Mouse (Mus musculus): ENCODE data around the gene Gns.

The Gns gene

DNA sequence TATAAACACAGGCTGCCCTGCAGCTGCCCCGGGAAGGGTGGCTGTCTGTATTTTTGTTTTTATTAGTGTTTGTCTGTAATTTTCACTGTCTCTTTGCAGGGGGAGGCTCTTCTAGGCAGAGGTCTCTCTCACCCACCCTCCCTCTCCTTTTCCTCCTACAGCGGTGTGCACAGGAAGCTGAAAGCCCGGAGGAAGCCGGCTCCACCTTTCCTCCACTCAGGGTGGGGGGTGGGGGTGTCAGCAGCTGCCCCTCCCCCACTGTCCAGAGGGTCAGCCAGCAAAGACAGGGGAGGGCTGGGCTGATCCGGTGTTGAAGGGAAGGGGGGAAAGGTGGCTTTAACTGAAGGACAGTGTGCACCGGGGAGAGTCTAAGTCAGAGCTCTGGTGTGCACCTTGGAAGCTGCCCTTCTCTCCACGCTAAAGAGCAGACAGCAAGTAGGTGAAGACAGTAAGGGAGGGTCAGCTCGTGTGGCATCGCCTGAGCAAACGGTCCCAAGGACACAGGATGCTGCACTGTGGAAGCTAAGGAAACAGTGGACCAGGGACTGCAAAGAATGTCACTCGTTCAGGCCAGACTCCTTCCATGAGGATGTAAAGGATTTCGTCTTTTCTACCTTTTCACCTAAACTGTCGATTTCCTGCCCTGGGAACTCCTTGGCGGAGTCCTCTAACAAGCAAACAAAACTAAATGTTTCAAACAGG, 65.2 kb downstream of the Gns start:
- DNase-seq (ENCODE audit: low spot score in 2 of 2): no peak

- DNase-seq (ENCODE audit: low spot score in 2 of 2): no peak
Observed at GRCm38 (mm10) chr10:121430764-121431540, 66.1 kb downstream of the Gns start.

GRCm38 (mm10) chr10:121432041-121432634, 67.2 kb downstream of the Gns start:
- DNase-seq (ENCODE audit: low spot score in 2 of 2): no peak

- DNase-seq (ENCODE audit: low spot score in 2 of 2): no peak
Observed at GRCm38 (mm10) chr10:121432635-121433280, 67.9 kb downstream of the Gns start.

DNA sequence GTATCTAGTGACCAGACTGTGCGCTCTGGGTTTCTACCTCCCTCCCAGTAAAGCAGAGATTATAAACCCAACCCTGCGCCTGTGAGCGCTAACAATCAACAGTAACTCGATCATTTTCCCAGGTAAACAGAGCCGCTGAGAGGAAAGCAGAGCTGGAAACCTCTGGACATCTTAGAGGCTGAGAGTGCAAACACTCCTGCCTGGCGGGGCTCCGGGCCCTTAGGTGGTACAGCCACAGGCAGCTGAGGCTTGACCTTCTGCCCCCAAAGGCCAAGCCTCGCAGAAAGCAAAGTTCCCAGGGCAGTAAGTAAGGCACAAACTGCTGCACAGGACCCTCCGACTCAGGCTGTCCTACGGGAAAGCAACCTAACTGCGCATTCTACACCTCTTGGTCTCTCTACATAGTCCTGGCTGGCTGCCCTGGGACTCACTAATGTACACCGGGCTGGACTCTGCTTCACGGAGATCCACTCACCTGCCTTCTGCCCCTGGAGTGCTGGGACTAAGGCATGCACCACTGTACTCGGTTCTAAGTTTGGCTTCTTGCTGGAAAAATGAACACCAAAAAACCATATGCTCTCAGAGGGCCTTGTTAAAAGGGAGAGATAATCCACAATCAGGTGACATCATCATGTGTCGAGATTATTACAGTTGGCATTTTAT, 69.7 kb downstream of the Gns start:
- no peak for DNase-seq (ENCODE audit: low spot score in 2 of 2)

GRCm38 (mm10) chr10:121435546-121436257, 70.8 kb downstream of the Gns start:
- DNase-seq (ENCODE audit: low spot score in 2 of 2): no peak

GRCm38 (mm10) chr10:121436258-121436645, 71.4 kb downstream of the Gns start:
- DNase-seq (ENCODE audit: low spot score in 2 of 2): no peak

GRCm38 (mm10) chr10:121436693-121437092, 71.8 kb downstream of the Gns start:
- no peak for DNase-seq (ENCODE audit: low spot score in 2 of 2)

DNA sequence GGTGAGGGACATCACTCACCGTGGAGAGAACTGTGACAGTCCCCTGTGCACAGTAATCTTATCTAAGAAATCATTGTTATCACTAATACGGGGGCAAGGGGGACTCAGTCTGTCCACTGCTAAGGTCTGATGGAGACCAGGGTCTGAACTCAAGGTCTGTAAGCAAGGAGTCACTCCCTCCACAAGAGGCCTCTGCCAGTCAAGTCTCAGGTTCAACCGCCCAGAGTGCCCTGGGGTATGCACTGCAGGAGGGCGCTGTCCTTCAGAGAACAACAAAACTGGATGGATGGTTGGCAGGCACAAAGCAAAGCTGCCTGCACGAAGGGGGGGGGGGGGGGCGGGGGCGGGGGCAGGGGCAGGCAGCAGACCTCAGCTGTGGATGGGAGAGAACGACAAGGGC, 73.2 kb downstream of the Gns start:
- no peak for DNase-seq (ENCODE audit: low spot score in 2 of 2)

- DNase-seq (ENCODE audit: low spot score in 2 of 2): no peak
Observed at GRCm38 (mm10) chr10:121439310-121439731, 74.4 kb downstream of the Gns start.

DNA sequence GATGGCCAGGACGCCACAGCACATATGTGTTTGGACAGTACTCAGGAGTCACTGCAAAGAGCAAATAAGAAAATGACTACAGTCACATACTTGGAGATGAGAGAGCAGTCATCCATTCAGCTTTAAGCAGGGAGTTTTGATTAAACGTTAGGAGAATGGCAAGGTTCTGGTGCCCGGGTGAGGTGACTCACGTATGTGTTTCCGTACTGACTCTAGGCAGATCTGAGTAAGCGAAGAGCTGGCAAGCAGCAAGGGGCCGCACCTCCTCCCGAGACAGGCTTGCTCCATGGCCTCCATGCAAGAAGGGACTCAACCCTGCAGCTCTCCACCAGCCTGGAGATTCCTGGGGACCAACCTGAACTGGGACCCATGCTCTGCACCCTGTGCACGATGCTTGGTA, 78.9 kb downstream of the Gns start:
- DNase-seq (ENCODE audit: low spot score in 2 of 2): no peak

DNA sequence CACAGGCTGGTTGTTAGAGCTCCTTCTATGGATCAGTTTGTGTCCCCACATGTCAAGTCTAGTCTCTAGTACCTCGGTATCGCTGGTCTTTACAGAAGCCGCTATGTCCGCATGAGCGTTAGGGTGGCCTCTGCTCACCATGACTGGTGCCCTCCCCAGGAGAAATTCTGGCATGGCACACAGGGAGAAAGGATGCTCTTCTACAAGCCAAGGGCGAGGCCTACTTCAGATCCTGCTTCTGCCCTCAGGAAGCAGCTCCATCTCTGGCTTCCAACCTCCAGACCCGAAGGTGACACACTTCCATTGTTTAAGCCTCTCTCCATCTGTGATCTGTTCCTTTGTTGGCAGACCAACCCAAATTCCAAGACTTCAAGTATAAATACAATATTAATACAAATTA, 79.3 kb downstream of the Gns start:
- no peak for DNase-seq (ENCODE audit: low spot score in 2 of 2)

- DNase-seq (ENCODE audit: low spot score in 2 of 2): no peak
Observed at GRCm38 (mm10) chr10:121445808-121446207, 80.9 kb downstream of the Gns start.
